Mouse (Mus musculus): ENCODE data around the gene Wscd2. TPM values are rescaled to one million over a fixed set of nuclear protein-coding genes. Genes with fewer than 3 reads are reported as not detected.

The Wscd2 gene
- total RNA-seq, 2 experiments from 2014 or later, result 0.44 to 0.72 TPM

GRCm38 (mm10) chr5:113516119-113516872, 26.2 kb downstream of the Wscd2 start:
- intact Hi-C loops (cut with DNase I; ENCODE audit: low total_unique reads), result no loop called here
- no peak for DNase-seq

- intact Hi-C loops (cut with DNase I; ENCODE audit: low total_unique reads), result no loop called here
- no peak for DNase-seq
Observed at GRCm38 (mm10) chr5:113516873-113517336, 26.8 kb downstream of the Wscd2 start.

- intact Hi-C loops (cut with DNase I; ENCODE audit: low total_unique reads), result no loop called here
- DNase-seq, result no peak
Observed at GRCm38 (mm10) chr5:113517387-113517786, 27.3 kb downstream of the Wscd2 start.

- intact Hi-C loops (cut with DNase I; ENCODE audit: low total_unique reads), result no loop called here
Observed at GRCm38 (mm10) chr5:113521037-113521436, 30.9 kb downstream of the Wscd2 start.

GRCm38 (mm10) chr5:113538826-113539225, 48.7 kb downstream of the Wscd2 start:
- intact Hi-C loops (cut with DNase I; ENCODE audit: low total_unique reads), result no loop called here
- DNase-seq, result no peak

More at GRCm38 (mm10) chr5:113521037-113521436, 30.9 kb downstream of the Wscd2 start:
- DNase-seq, result no peak

- no peak for DNase-seq
- intact Hi-C loops (cut with DNase I; ENCODE audit: low total_unique reads), result no loop called here
Observed at GRCm38 (mm10) chr5:113539438-113539837, 49.3 kb downstream of the Wscd2 start.

GRCm38 (mm10) chr5:113539858-113540257, 49.7 kb downstream of the Wscd2 start:
- no peak for DNase-seq
- intact Hi-C loops (cut with DNase I; ENCODE audit: low total_unique reads), result no loop called here

- DNase-seq, result no peak
- intact Hi-C loops (cut with DNase I; ENCODE audit: low total_unique reads), result no loop called here
Observed at GRCm38 (mm10) chr5:113541196-113541595, 51.1 kb downstream of the Wscd2 start.

GRCm38 (mm10) chr5:113542885-113543476, 52.8 kb downstream of the Wscd2 start:
- intact Hi-C loops (cut with DNase I; ENCODE audit: low total_unique reads), result no loop called here
- DNase-seq, result no peak

- peak; percentile 62 for DNase-seq
- intact Hi-C loops (cut with DNase I; ENCODE audit: low total_unique reads), result no loop called here
Observed at GRCm38 (mm10) chr5:113547949-113548700, 58.0 kb downstream of the Wscd2 start.

- intact Hi-C loops (cut with DNase I; ENCODE audit: low total_unique reads), result loop anchor here (10.0 kb wide), 1 partner anchor 175 kb away; no protein-coding TSS in a partner anchor
- DNase-seq, result no peak
Observed at GRCm38 (mm10) chr5:113550249-113550648, 60.1 kb downstream of the Wscd2 start.

- intact Hi-C loops (cut with DNase I; ENCODE audit: low total_unique reads), result loop anchor here (10.0 kb wide), 1 partner anchor 176 kb away; no protein-coding TSS in a partner anchor
Observed at GRCm38 (mm10) chr5:113550759-113551158, 60.6 kb downstream of the Wscd2 start.

GRCm38 (mm10) chr5:113553402-113553897, 63.3 kb downstream of the Wscd2 start:
- intact Hi-C loops (cut with DNase I; ENCODE audit: low total_unique reads), result loop anchor here (10.0 kb wide), 1 partner anchor 179 kb away; no protein-coding TSS in a partner anchor

More at GRCm38 (mm10) chr5:113550759-113551158, 60.6 kb downstream of the Wscd2 start:
- no peak for DNase-seq

GRCm38 (mm10) chr5:113554095-113554494, 64.0 kb downstream of the Wscd2 start:
- intact Hi-C loops (cut with DNase I; ENCODE audit: low total_unique reads), result loop anchor here (10.0 kb wide), 1 partner anchor 179 kb away; no protein-coding TSS in a partner anchor
- DNase-seq, result no peak

More at GRCm38 (mm10) chr5:113553402-113553897, 63.3 kb downstream of the Wscd2 start:
- no peak for DNase-seq

- no peak for DNase-seq
- intact Hi-C loops (cut with DNase I; ENCODE audit: low total_unique reads), result loop anchor here (10.0 kb wide), 1 partner anchor 180 kb away; no protein-coding TSS in a partner anchor
Observed at GRCm38 (mm10) chr5:113554571-113554970, 64.4 kb downstream of the Wscd2 start.

- DNase-seq, result peak; percentile 41
- intact Hi-C loops (cut with DNase I; ENCODE audit: low total_unique reads), result loop anchor here (10.0 kb wide), 1 partner anchor 181 kb away; no protein-coding TSS in a partner anchor
Observed at GRCm38 (mm10) chr5:113555684-113556083, 65.6 kb downstream of the Wscd2 start.

- intact Hi-C loops (cut with DNase I; ENCODE audit: low total_unique reads), result loop anchor here (10.0 kb wide), 1 partner anchor 183 kb away; no protein-coding TSS in a partner anchor
- DNase-seq, result no peak
Observed at GRCm38 (mm10) chr5:113558065-113558464, 67.9 kb downstream of the Wscd2 start.

- intact Hi-C loops (cut with DNase I; ENCODE audit: low total_unique reads), result loop anchor here (5.0 to 10.0 kb wide), 2 partner anchors 67 to 185 kb away; partner anchors contain the start of gene Wscd2
- no peak for DNase-seq
Observed at GRCm38 (mm10) chr5:113559627-113560026, 69.5 kb downstream of the Wscd2 start.

GRCm38 (mm10) chr5:113564463-113564862, 74.3 kb downstream of the Wscd2 start:
- no peak for DNase-seq
- intact Hi-C loops (cut with DNase I; ENCODE audit: low total_unique reads), result loop anchor here (5.0 kb wide), 1 partner anchor 72 kb away; the partner anchor contains the start of gene Wscd2
